Mouse (Mus musculus): ENCODE measurements around the gene Znfx1. TPM values are rescaled to one million over a fixed set of nuclear protein-coding genes. Genes with fewer than 3 reads are reported as not detected.
"Not testable (repeated sequence)": the region's sequence is repeated elsewhere in the genome, so short reads cannot be mapped to it uniquely, and the experiment has no call there.

The Znfx1 gene
- polyA plus RNA-seq, 1 experiment = 23.3 TPM

DNA sequence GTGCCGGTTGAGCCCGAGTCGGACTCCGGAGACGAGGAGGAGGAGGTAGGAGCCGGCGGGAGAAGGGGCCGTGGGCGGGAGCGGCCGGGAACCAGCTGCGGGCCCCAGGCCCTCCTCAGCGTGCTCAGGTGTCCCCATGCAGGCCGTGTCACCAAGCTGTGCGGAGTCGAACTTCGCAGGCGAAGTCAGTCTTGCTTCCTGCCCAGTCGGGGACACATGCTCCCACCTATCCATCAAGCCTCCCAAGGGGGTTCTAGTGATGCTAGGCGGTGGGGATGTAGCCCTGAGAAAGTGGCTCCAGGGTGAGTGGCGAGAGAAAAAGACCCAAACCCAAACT, 47.5 kb downstream of the Znfx1 start:
- Histone ChIP-seq H3K36me3 (ENCODE audit: control insufficient read depth, insufficient read depth) (peaks cover 14% of the 10 kb centered on the region), H3K79me2 (ENCODE audit: control insufficient read depth, insufficient read depth) (peaks cover 24% of the 10 kb centered on the region), H3K4me2 (ENCODE audit: low read depth) (peak overlapping the region; percentile 84), H3K4me3 (peak overlapping the region; percentile 68), H3K27me3 (ENCODE audit: control insufficient read depth, insufficient read depth, insufficient read length) (no peaks in the 10 kb centered on the region), H3ac (ENCODE audit: control insufficient read depth, insufficient read length) (peak overlapping the region; percentile 41)
- TF ChIP-seq USF1 (IDR thresholded peaks at IDR 0.05; ENCODE audit: low read depth) = no peak
- no peak for TF ChIP-seq REST (IDR thresholded peaks at IDR 0.05; ENCODE audit: insufficient read depth, insufficient read length)
- TF ChIP-seq TCF3 (IDR thresholded peaks at IDR 0.05; ENCODE audit: insufficient read length, low read depth) = no peak
- no peak for TF ChIP-seq TCF12 (IDR thresholded peaks at IDR 0.05; ENCODE audit: insufficient read depth, poor library complexity, severe bottlenecking)
- no peak for TF ChIP-seq POLR2AphosphoS2 (IDR thresholded peaks at IDR 0.05; ENCODE audit: insufficient read length, low read depth)
- no peak for TF ChIP-seq MYOG (IDR thresholded peaks at IDR 0.05; ENCODE audit: control insufficient read depth in 1 of 3, insufficient read depth in 1 of 3, insufficient read length in 2 of 3, low read depth in 2 of 3)
- no peak for TF ChIP-seq MYOD1 (IDR thresholded peaks at IDR 0.05; ENCODE audit: control insufficient read depth in 1 of 3, insufficient read length in 2 of 3, low read depth in 2 of 3)
- no peak for TF ChIP-seq E2F4 (IDR thresholded peaks at IDR 0.05; ENCODE audit: insufficient read depth)
- no peak for TF ChIP-seq CEBPB (IDR thresholded peaks at IDR 0.05; ENCODE audit: insufficient read depth, poor library complexity, severe bottlenecking)
- no peak for TF ChIP-seq POLR2A (IDR thresholded peaks at IDR 0.05; ENCODE audit: insufficient read length, low read depth)
- no peak for TF ChIP-seq SRF (IDR thresholded peaks at IDR 0.05; ENCODE audit: control insufficient read depth, insufficient read length, low read depth)
- no peak for TF ChIP-seq MAX (IDR thresholded peaks at IDR 0.05; ENCODE audit: low read depth)

DNA sequence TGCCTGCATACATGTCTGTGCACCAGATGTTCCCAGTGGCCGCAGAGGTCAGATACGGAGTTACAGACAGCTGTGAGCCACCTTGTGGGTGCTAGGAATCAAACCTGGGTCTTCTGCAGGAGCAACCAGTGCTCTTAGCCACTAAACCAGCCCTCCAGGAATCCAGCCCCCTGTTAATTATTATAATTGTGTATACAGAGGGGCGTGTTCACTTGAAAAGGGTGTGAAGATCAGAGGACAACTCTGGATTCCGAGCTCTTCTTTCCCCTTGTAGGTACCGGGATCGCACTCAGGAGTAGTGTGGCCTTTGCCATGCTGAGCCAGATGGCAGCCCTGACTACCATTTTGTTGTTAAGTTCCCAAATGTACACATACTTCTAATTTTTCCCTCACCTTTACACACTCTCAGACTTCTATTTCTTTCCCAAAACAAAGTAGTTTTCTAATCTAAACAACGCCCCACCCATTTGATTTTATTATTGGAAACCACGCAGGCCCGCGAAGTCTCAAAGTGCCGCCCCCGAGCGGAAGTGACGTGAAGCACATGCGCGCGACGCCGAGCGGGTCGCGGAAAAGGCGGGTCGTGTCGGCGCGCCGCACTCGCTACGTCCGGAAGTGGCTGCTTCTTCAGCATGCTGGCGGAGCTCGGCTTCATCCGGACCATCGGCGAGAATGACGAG, 48.0 kb downstream of the Znfx1 start, which contains the start of gene Ddx27:
Ddx27 (plus strand) TSS at position 492 of the 680 bp plus-strand sequence.
- H3K27me3 ChIP-seq (ENCODE audit: control insufficient read depth, insufficient read depth, insufficient read length) = no peaks in the 10 kb centered on the region
- H3K79me2 ChIP-seq (ENCODE audit: control insufficient read depth, insufficient read depth) = peaks cover 24% of the 10 kb centered on the region
- H3ac ChIP-seq (ENCODE audit: control insufficient read depth, insufficient read length) = peak within 1 kb of the TSS; percentile 41
- peaks cover 10% of the 10 kb centered on the region for H3K36me3 ChIP-seq (ENCODE audit: control insufficient read depth, insufficient read depth)
- peak; percentile 14 for TF ChIP-seq MAX (IDR thresholded peaks at IDR 0.05; ENCODE audit: low read depth)
- peak in 1 of 3 experiments; percentile 32 for TF ChIP-seq MYOG (IDR thresholded peaks at IDR 0.05; ENCODE audit: control insufficient read depth in 1 of 3, insufficient read depth in 1 of 3, insufficient read length in 2 of 3, low read depth in 2 of 3)
- TF ChIP-seq E2F4 (IDR thresholded peaks at IDR 0.05; ENCODE audit: insufficient read depth) = peak; percentile 68
- no peak for TF ChIP-seq CEBPB (IDR thresholded peaks at IDR 0.05; ENCODE audit: insufficient read depth, poor library complexity, severe bottlenecking)
- peak; percentile 95 for TF ChIP-seq POLR2A (IDR thresholded peaks at IDR 0.05; ENCODE audit: insufficient read length, low read depth)
- TF ChIP-seq TCF3 (IDR thresholded peaks at IDR 0.05; ENCODE audit: insufficient read length, low read depth) = no peak
- TF ChIP-seq USF1 (IDR thresholded peaks at IDR 0.05; ENCODE audit: low read depth) = no peak
- peak; percentile 95 for TF ChIP-seq POLR2AphosphoS2 (IDR thresholded peaks at IDR 0.05; ENCODE audit: insufficient read length, low read depth)
- peak in 1 of 3 experiments; percentile 49 for TF ChIP-seq MYOD1 (IDR thresholded peaks at IDR 0.05; ENCODE audit: control insufficient read depth in 1 of 3, insufficient read length in 2 of 3, low read depth in 2 of 3)
- no peak for TF ChIP-seq REST (IDR thresholded peaks at IDR 0.05; ENCODE audit: insufficient read depth, insufficient read length)
- no peak for TF ChIP-seq TCF12 (IDR thresholded peaks at IDR 0.05; ENCODE audit: insufficient read depth, poor library complexity, severe bottlenecking)
- peak; percentile 83 for TF ChIP-seq SRF (IDR thresholded peaks at IDR 0.05; ENCODE audit: control insufficient read depth, insufficient read length, low read depth)
- peak within 1 kb of the TSS; percentile 68 for H3K4me3 ChIP-seq
- peak within 1 kb of the TSS; percentile 94 for H3K4me2 ChIP-seq (ENCODE audit: low read depth)

DNA sequence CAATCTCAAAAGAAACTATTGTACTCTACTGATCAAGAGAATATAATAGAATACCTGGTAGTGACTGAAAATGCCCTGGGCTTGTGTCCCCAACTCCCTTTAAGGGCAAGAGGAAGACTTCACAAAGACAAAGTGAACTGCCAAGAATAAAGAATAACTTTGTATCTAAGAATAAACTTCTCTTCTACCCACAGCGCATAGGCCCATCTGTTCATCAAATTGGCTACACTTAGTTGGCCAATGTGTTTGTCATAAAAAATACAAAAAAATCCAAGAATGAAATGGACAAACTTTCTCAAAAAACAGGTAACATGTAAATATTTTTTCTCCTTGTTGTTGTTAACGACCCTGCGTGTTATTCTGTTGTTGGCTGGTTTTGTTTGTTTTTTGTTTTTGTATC, 52.3 kb downstream of the Znfx1 start:
- Histone ChIP-seq H3K79me2 (ENCODE audit: control insufficient read depth, insufficient read depth) (peaks cover 3% of the 10 kb centered on the region), H3K4me2 (ENCODE audit: low read depth) (no peak overlapping the region), H3K4me3 (no peak overlapping the region), H3ac (ENCODE audit: control insufficient read depth, insufficient read length) (no peak overlapping the region), H3K36me3 (ENCODE audit: control insufficient read depth, insufficient read depth) (no peaks in the 10 kb centered on the region), H3K27me3 (ENCODE audit: control insufficient read depth, insufficient read depth, insufficient read length) (peaks cover 26% of the 10 kb centered on the region)
- TF ChIP-seq REST (IDR thresholded peaks at IDR 0.05; ENCODE audit: insufficient read depth, insufficient read length) = no peak
- no peak for TF ChIP-seq MAX (IDR thresholded peaks at IDR 0.05; ENCODE audit: low read depth)
- TF ChIP-seq USF1 (IDR thresholded peaks at IDR 0.05; ENCODE audit: low read depth) = no peak
- no peak for TF ChIP-seq MYOD1 (IDR thresholded peaks at IDR 0.05; ENCODE audit: control insufficient read depth in 1 of 3, insufficient read length in 2 of 3, low read depth in 2 of 3)
- no peak for TF ChIP-seq POLR2A (IDR thresholded peaks at IDR 0.05; ENCODE audit: insufficient read length, low read depth)
- TF ChIP-seq E2F4 (IDR thresholded peaks at IDR 0.05; ENCODE audit: insufficient read depth) = no peak
- TF ChIP-seq POLR2AphosphoS2 (IDR thresholded peaks at IDR 0.05; ENCODE audit: insufficient read length, low read depth) = no peak

DNA sequence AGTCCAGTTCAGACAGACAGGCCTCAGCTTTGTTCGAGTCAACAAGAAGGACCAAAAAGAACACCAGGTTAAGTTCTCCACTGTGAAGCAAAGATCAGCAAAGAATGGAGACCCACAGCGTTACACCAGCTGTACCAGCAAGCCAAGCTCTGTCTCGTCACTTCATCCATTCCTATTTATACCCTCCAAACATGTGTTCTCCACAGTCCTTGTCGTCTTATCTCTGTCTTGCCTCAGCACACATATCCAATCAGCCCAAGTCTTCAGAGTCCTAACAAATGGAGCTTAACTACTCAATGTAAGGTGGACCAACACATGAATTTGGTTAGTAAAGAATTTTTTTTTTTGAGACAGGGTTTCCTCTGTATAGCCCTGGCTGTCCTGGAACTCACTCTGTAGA, 53.3 kb downstream of the Znfx1 start:
- H3K4me3 ChIP-seq = no peak overlapping the region
- no peak overlapping the region for H3ac ChIP-seq (ENCODE audit: control insufficient read depth, insufficient read length)
- H3K27me3 ChIP-seq (ENCODE audit: control insufficient read depth, insufficient read depth, insufficient read length) = peaks cover 26% of the 10 kb centered on the region
- H3K79me2 ChIP-seq (ENCODE audit: control insufficient read depth, insufficient read depth) = no peaks in the 10 kb centered on the region
- H3K36me3 ChIP-seq (ENCODE audit: control insufficient read depth, insufficient read depth) = no peaks in the 10 kb centered on the region
- TF ChIP-seq SRF (IDR thresholded peaks at IDR 0.05; ENCODE audit: control insufficient read depth, insufficient read length, low read depth) (no peak), CEBPB (IDR thresholded peaks at IDR 0.05; ENCODE audit: insufficient read depth, poor library complexity, severe bottlenecking) (no peak), E2F4 (IDR thresholded peaks at IDR 0.05; ENCODE audit: insufficient read depth) (no peak), USF1 (IDR thresholded peaks at IDR 0.05; ENCODE audit: low read depth) (no peak), MYOD1 (IDR thresholded peaks at IDR 0.05; ENCODE audit: control insufficient read depth in 1 of 3, insufficient read length in 2 of 3, low read depth in 2 of 3) (no peak), MYOG (IDR thresholded peaks at IDR 0.05; ENCODE audit: control insufficient read depth in 1 of 3, insufficient read depth in 1 of 3, insufficient read length in 2 of 3, low read depth in 2 of 3) (no peak)
- no peak overlapping the region for H3K4me2 ChIP-seq (ENCODE audit: low read depth)

DNA sequence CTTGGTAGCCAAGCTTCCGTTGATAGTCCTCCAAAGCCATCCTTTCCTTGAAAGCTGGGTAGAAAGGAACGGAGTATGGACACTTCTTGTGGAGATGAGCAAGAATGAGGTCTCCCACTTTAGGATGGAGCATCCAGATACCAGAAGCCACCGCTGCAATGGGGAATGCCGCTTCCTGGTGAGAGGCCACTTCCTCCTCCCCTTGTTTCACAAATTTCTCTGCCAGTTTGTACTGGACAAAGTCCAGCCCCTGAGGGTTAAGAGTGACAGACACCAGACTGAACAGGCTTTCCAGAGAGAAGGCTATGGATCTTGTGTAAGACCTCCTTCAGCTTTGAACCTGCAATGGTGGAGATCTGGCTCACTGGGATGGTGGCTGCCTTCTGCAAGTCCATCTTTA, 55.2 kb downstream of the Znfx1 start:
- not testable (repeated sequence) for H3ac ChIP-seq (ENCODE audit: control insufficient read depth, insufficient read length); H3K4me2 ChIP-seq (ENCODE audit: low read depth); H3K36me3 ChIP-seq (ENCODE audit: control insufficient read depth, insufficient read depth); H3K4me3 ChIP-seq; H3K79me2 ChIP-seq (ENCODE audit: control insufficient read depth, insufficient read depth)
- H3K27me3 ChIP-seq (ENCODE audit: control insufficient read depth, insufficient read depth, insufficient read length) = peaks cover 26% of the 10 kb centered on the region

Data from myocyte (in vitro differentiated cells).